Mouse (Mus musculus) cerebellum, adult 8-10 months (tissue): Measurements from ENCODE around the gene 1700067K01Rik.

Experiments
- DNase-seq: peaks from one replicate; pipeline ENCODE4 v3.0.0; 2022

The 1700067K01Rik gene

DNA sequence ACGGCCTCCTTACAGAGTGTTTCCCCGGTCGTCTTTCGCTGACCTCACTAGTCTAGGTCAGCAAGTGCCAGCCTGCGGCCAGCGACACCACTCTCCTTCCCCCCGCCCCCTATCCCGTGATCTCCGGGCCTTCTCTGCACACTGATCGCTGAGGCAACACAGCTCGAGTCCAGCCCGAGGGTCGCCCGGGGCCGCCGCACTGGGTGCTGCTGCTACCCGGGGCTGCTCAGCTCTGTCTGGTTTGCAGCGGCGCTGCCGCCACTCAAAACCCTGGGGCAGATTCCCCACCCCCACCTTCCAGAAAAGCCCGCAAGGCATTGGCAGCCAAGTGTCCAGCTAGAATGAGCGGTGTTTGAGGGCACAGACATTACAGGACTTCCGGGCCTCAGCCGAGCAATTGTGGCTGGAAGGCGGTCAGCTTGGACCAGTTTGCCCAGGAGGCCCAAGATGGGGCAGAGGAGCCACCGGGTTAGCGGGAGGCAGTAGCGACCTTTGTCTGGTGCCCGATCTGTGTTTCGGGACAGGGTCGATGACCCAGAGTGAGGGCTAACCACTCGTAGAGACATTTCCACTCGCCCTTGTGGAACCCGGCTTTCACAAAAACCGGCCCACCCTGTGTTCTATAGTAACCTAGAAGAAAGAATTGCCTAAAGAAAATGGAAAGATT is 11.3 kb downstream of the 1700067K01Rik start:
- no peak for DNase-seq

- DNase-seq = no peak
Measured at GRCm38 (mm10) chr8:84015833-84016232, 14.5 kb downstream of the 1700067K01Rik start.

GRCm38 (mm10) chr8:84019738-84020137 is 18.4 kb downstream of the 1700067K01Rik start:
- no peak for DNase-seq

DNA sequence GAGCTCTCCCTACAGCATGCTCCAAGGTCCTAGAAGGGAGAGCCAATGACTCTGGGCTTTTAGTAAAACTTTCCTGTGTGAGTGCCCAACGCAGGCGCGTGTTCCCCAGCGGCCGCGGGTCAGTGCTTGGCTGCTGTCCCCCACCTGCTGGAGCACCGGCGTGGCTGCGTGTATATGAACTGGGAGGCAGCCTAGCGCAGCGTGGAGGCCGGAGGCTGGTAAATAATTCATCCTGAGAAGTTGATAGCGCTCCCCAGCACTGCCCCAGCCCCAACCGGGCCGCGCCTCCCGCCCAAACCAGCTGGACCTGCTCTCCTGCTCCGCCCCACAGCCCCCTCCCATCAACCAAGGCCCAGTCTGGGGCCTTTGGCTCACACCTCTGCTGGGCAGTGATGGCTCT is 19.8 kb downstream of the 1700067K01Rik start, which contains the start of gene Palm3:
TSS of gene Palm3 (plus strand) at position 376 of the 400 bp plus-strand sequence.
- DNase-seq = no peak

- no peak for DNase-seq
Measured at GRCm38 (mm10) chr8:84021569-84021968, 20.3 kb downstream of the 1700067K01Rik start.

DNA sequence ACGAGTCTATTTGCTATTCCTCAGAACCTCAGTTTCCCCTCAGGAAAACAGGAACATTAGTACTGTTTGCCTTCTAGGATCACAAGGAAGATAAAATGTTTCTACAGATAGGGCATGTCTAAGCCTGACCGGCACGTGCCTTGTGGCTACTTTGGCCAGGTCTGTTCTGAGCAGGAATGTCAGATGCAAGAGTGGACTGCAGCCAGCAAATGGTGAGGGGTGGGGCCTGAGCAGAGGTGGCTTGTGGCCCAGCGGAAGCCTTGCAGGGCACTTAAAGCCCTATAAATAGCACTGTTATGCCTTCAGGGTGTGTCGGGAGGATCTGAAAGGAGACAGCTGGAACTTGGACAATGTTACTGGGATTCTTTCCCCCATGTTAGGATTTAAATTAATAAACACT is 21.8 kb downstream of the 1700067K01Rik start:
- no peak for DNase-seq

DNA sequence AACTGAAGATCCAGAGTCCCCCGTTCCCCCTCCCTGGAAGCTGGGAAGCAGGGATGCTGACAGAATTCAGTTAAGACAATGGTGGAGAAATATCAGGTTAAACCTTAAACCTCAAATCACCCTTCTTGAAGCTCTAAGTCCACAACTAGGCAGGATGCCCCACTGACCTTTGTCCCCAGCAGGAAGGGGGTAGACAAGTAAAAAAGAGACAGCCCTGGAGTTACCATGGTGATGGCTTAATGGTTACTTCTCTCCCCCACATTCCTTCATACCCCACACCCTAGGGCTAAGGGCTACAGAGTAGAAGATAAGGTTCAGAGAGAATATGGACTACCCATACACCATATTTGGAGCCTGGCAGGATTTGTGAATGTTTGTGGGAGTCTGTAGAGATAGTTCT is 22.3 kb downstream of the 1700067K01Rik start:
- no peak for DNase-seq

DNA sequence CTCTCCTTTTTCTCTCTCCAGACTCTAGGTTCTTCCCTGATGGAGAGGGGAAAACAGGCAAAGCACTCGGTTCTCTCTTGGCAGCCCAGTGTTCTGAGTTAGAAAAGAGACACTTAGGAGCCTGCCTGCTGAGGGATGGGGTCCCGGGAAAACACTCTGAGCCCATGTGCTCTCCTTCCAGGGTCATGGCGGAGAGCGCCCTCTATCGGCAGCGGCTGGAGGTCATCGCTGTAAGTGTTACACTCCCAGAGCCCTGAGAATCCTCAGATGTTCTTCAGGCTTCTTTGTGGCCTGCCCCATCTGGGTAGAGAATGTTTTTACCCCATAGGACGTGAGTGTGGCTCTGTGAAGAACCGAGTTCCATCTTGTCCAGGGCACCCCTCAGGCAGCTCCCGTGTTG is 22.9 kb downstream of the 1700067K01Rik start:
- no peak for DNase-seq

DNA sequence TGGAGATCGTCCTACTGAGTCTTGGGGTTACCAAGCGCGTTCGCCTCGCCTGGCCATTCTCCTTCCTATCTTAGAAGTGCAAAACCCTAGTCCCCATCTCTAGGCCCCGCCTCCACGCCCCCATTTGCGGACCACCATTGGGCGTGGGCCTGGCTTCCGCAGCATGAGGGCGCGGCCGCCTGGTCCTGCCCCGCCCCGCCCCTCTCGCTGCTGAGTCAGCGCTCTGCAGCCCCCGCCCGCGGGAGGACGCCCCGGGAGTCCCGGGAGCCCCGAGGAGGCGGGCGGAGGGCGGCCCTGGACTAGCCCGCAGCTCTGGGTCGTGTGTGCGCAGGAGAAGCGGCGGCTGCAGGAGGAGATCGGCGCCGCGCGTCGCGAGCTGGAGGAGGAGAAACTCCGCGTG is 24.6 kb downstream of the 1700067K01Rik start:
- no peak for DNase-seq

DNA sequence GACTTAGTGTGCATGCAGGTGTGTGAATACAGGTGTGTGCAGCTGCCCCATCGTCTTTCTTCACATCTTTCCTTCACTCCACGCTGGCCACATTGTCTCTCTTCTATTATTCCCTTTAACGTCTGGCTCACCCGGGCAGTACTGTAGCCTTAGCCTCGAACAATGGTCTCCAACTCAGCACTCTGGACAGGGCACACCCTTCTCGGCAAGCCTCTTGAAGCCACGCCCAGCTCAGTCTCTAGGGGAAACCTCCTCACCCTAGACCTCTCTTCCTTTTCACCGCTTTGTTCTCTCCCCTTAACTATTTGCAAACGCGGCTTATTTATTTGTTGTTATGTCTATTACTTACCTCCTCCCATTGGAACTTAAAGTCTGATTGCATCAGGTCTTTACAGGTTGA is 26.1 kb downstream of the 1700067K01Rik start:
- no peak for DNase-seq

- no peak for DNase-seq
Measured at GRCm38 (mm10) chr8:84029272-84029671, 28.0 kb downstream of the 1700067K01Rik start.

DNA sequence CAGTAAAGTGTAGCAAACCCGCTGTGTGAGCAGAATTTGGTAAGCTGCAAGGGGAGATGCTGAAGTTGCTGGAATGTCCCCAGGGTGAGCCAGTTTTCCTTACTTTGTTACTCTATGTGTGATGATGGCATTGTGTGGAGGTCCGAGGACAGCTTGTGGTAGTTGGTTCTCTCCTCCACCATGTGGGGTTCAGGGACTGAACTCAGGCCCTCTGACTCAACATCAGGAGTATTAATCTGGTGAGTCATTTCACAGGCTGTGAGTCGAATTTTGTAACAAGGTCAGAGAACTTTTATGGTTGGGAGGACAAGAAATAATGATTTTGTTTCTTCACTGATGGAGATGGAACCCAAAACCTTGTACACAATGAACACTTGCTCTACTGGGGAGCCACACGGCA is 31.5 kb downstream of the 1700067K01Rik start:
- DNase-seq = no peak

DNA sequence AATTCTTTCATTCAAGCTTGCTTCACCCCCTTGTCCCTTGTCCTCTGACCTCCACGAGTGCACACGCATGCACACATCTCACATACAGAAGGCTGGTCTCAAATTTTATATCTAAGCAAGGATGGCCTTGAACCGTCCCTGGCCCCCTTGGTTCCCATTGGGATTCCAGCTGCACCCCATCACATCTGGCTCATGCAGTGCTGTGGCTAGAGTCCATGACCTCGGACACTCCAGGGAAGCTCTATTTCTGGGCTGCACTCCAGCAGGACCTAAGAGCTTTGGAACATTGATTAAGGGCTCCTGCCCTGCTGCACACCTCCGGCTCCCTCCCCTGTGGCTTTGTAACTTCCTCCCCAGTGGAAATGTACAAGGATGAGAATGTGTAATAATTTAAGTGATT is 36.7 kb downstream of the 1700067K01Rik start:
- DNase-seq = no peak

GRCm38 (mm10) chr8:84039050-84039449 is 37.7 kb downstream of the 1700067K01Rik start:
- peak; percentile 75 for DNase-seq

GRCm38 (mm10) chr8:84042066-84042947 is 41.0 kb downstream of the 1700067K01Rik start, which contains the start of gene Il27ra:
Il27ra (minus strand) TSS chr8:84042589.
- DNase-seq = no peak

DNA sequence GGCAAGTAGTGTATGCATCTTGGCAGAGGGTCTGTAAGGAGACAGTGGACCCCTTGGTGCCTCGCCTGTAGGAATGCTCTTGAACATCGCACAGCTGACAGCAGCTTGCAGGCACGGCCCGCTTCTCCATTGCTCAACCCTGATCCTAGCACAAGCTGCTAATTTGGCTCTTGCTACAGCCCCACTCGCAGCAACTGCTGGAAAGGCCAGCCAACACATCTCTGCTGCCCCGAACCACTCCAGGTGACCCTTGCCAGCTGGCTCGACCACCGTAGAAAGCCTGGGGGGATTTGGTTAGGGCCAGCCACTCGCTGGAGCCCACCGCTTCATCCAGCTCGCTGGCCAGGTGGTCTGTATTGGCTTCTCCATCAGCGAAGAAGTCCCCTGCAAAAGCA is 41.6 kb downstream of the 1700067K01Rik start:
- DNase-seq = no peak

DNA sequence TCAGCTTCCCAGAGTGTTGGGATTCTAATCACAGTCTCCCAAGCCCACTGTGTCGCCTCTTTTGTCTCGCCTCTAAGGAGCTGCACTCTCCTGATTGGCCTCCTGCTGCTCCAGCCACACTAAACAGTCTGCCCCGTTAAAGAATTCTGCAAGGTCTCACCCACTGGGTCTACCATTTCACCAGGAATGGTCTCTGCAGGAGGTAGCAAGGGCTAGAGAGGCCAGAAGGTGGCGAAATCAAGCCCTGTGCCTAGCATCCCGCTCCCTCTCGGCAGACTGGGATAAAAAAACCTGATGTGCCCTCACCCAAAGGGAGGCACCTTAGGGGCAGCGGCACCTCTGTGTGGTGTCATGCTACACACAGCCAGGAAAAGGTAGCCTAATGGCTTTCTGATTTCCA is 42.8 kb downstream of the 1700067K01Rik start:
- DNase-seq = no peak

DNA sequence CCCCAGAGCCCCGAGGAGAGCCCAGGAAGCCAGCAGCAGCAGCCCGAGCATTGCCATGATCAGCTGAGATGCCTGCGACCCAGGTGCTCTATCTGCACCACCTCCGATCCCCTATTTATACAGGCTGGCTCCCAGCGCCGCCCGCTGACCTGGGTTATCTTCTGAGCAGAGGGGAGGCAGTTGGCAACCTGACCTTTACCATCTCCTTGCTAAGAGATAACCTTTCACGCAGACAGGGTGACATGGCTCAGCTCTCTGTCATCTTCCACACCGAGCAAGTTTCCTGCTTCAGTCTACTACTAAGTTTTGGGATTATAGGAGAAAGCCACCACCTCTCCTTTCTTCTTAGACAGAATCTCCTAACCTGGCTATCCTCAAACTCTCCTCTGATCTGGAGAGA is 43.6 kb downstream of the 1700067K01Rik start, which contains the start of gene Rln3:
TSS of gene Rln3 (minus strand) at position 101 of the 400 bp plus-strand sequence.
- DNase-seq = no peak

- no peak for DNase-seq
Measured at GRCm38 (mm10) chr8:84046505-84046904, 45.2 kb downstream of the 1700067K01Rik start.

DNA sequence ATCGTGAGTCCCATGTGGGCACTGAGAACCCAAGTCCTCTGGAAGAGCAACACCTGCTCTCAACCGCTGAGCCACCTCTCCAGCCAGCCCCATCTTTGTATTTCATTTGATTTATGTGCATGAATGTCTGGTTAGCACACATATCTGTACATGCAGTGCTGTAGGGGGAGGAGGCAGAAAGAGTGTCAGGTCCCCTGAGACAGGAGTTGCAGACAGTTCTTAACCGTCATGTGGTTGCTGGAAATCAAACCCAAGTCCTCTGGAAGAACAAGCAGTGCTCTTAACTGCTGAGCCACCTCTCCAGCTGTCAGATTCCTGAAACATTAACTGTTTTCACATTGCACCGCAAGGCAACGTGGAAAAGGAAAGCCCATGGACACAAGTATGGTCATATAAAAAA is 46.9 kb downstream of the 1700067K01Rik start:
- DNase-seq = no peak

DNA sequence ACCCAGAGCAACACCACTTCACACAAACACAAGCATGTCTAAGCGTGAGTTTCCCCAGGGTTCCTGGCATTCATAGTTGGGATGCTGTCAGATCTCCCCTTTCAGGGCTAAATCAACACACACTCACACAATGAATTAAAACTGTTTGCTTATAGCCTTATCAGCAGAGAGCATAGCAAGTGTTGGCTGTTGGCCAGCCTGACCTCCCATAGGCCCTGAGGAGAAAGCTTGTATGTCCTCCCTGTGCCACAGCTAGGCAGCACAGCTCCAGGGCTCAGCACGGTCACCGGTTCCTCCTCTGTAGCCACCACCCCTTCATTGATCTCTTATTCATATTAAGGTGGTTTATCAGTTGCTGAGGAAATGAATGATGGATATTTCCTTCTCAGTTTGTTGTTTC is 51.4 kb downstream of the 1700067K01Rik start:
- DNase-seq = no peak

DNA sequence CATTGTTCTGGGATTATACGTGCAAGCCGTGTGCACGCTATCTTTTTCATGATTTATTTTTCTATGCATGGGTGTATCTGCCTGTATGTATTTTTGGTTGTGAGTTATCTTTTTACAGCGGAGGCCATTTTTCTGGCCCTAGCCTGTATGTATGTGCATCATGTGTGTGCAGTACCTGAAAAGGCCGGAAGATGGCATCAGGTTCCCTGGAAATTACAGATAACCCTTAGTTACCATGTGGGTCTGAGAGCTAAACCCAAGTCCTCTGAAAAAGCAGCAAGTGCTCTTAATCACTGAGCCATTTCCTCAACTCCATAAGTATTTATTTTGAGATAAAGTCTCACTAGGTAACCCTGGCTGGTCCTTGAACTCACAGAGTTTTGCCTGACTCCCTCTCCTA is 51.9 kb downstream of the 1700067K01Rik start:
- DNase-seq = no peak
